Mouse (Mus musculus): ENCODE measurements around the gene Nin.

DNA sequence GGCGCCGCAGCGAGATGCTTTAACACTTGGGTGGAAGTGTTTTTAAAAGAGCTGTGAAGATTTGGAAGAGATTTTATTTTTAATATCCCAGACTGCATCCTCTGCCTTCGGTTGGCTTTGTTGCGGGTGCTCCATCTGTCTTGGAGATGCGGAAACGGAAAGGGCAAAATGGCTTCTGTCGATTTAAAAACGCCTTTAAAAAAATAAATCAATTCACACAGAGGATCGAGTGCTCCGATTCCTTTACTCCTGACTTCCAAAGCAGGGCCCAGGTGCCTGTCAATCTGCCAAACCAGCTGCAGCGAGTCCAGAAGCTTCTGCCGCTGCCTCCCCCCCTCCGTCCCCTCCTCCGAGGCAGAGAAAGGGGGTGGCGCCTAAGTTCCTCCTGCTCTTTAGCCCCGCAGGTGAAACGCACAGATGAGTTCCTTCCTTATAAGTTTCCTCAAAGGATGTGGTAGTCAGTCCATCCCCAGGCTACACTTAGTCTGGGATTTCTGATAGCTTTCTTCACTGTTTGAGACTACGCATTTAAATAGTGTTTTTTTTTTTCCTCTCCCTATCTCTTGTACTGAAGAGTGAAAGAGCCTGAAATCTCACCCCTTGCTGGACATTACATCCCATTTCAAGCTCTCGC lies 17.6 kb upstream of the Nin start:
- no peak for TF ChIP-seq CTCF (IDR thresholded peaks at IDR 0.05; ENCODE audit: control insufficient read depth, insufficient read depth, insufficient read length)
- no peak for TF ChIP-seq CEBPB (IDR thresholded peaks at IDR 0.05; ENCODE audit: low read depth)
- no peak for TF ChIP-seq USF1 (IDR thresholded peaks at IDR 0.05; ENCODE audit: low read depth)
- no peak for TF ChIP-seq MYOG (IDR thresholded peaks at IDR 0.05; ENCODE audit: control insufficient read depth, extremely low read depth, insufficient read length)
- TF ChIP-seq MAX (IDR thresholded peaks at IDR 0.05), result no peak
- TF ChIP-seq MYOD1 (IDR thresholded peaks at IDR 0.05; ENCODE audit: control insufficient read depth, insufficient read length, low read depth), result no peak
